Mouse (Mus musculus) liver, postnatal 0 days (tissue): ENCODE measurements around the gene Hfe2.

Experiments
- CTCF ChIP-seq: sonication (generic); IDR thresholded peaks from 2 replicates; pipeline ENCODE4 v1.5.1; 2016; ENCODE audit warnings: antibody characterized with exemption, low read depth
- EP300 ChIP-seq: IDR thresholded peaks from 2 replicates; pipeline ENCODE4 v1.6.1; 2016; ENCODE audit warnings: antibody characterized with exemption, low read depth, mild to moderate bottlenecking

- TF ChIP-seq CTCF (no peak), EP300 (no peak)
Measured at GRCm38 (mm10) chr3:96539316-96539715, 14.3 kb downstream of the Hfe2 start.
